Mouse (Mus musculus) neural tube, embryonic 10.5 days (tissue): ENCODE data around the gene Synrg.

Experiments used
- DNase-seq: peaks from one replicate; pipeline ENCODE4 v3.0.0-alpha.2; 2017; ENCODE audit warnings: low spot score; ENCODE audit errors: extremely low spot score

The Synrg gene

DNA sequence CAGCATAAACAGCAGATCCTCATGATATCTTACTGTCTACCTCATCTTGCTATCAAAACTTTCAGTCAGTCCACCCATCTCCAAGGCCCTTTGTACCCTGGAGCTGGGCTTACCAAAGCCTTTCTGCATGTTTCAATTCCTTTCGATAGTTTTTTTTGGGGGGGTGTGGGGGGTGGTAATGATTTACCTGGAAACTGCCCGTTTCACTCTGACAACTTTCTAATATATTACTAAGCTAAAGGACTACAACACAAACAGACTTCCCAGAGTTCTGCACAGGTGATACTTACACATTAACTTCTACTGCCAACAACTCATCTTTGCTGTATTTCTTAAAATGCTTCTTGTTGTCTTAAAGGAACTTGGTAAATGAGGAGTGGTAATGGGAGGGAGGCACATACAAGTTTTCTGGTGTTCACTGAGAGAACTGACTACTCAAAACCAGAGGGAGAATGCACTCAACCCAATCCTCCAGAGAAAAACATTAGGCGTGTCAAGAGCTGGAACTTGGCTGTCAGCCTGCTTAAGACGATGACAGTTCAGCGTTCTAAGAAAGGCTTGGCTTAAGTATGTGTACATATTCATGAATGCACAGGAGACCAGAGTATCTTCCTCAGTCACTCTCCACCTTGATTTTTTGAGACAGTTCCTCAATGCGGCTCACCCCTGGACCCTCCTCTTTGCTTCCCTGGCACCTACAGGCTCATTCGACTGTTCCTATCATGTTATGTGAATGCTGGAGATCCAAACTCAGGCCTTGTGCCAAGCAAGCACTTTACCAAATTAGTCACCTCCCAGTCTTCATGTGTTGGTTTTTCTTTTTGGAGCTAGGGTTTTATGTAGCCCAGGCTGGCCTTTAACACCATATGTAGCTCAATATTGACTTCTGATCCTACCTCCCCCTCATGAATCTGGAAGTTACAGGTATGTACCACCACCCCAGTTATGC lies 109.9 kb downstream of the Synrg start:
- no peak for DNase-seq

DNA sequence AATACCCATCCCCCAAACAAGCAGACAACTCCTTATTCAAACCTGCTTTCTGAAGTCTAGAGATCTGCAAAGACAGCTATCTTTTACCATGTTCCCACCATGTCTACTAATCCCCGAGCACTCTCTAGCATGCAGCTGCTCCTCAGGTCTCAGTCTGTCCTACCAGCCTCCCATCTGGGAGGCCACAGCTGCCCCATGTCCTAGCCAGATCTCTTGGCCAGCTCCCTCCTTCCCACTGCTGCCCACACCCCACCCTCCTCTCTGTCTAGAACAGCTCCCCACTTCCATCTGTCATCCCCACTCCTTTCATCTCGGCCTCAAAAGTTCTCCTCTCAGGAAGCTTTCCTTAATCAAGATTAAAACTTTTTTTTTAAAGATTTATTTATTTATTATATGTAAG lies 112.8 kb downstream of the Synrg start:
- no peak for DNase-seq

- DNase-seq, result no peak
Measured at GRCm38 (mm10) chr11:84078601-84079000, 114.4 kb downstream of the Synrg start.

GRCm38 (mm10) chr11:84079361-84079760 lies 115.1 kb downstream of the Synrg start:
- DNase-seq, result no peak

DNA sequence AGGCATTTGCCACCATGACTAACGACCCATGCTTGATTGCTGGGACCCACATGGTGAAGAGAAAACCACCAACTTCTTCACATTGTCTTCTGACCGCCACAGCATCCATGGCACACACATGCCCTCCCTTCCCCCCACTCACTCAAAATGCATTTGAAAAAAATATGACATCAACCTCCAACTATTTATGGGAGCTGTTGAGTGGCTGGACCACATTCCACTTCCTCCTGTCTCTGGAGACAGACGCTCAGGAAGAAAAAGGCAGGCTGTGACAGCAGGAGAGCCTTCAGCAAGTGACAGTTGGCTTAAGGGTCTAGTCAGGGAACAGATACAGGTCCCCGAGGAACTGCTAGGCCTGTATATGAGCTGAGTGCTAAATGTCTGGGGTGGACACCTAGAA lies 115.7 kb downstream of the Synrg start:
- no peak for DNase-seq

- DNase-seq, result no peak
Measured at GRCm38 (mm10) chr11:84080327-84080726, 116.1 kb downstream of the Synrg start.

DNA sequence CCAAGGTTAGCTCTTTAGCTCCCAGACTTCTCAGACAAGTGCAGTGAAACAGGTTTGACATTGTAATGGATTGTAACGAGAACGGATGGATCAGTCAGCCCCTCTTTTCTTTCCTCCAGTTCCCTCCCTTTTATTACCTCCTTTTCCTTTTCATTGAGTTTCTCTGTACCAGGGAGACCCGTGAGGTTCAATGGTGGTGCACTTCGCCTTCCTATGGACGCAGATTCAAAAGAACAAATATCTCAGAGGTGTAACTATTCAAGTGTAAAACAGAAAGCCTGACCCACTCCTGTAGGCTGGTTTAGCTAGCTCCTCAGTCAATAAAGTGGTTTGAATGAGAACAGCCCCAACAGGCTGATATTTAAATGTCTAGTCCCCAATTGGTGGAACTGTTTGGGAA lies 117.7 kb downstream of the Synrg start:
- no peak for DNase-seq

DNA sequence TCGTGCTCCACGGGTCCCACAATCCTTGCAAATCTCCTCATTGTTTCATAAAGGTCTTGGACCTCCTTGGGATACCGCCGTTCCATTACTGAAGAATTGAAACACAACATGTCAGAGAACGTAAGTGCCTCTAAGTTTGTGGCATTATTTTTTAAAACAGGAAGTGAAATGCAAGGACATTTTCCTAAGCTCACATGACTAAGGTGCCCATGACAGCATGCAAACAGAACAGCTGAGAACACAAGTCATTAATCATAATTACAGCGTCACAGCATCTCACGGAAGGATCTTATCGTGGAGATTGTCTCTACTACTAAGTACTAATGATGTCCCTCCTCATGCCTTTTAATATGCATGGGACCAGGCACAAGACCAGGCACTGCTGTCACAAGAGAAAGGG lies 126.3 kb downstream of the Synrg start:
- DNase-seq, result no peak
